Mouse (Mus musculus) thymus, postnatal 36 days (tissue): ENCODE results near the gene Gnptab.
"Not testable (repeated sequence)": the region's sequence is repeated elsewhere in the genome, so short reads cannot be mapped to it uniquely, and the experiment has no call there.

Experiments used
- DNase-seq, 2 experiments: peaks; one replicate each; pipeline ENCODE4 v3.0.0; 2022; ENCODE audit warnings: mixed read lengths in 2 of 2

Gnptab gene

DNA sequence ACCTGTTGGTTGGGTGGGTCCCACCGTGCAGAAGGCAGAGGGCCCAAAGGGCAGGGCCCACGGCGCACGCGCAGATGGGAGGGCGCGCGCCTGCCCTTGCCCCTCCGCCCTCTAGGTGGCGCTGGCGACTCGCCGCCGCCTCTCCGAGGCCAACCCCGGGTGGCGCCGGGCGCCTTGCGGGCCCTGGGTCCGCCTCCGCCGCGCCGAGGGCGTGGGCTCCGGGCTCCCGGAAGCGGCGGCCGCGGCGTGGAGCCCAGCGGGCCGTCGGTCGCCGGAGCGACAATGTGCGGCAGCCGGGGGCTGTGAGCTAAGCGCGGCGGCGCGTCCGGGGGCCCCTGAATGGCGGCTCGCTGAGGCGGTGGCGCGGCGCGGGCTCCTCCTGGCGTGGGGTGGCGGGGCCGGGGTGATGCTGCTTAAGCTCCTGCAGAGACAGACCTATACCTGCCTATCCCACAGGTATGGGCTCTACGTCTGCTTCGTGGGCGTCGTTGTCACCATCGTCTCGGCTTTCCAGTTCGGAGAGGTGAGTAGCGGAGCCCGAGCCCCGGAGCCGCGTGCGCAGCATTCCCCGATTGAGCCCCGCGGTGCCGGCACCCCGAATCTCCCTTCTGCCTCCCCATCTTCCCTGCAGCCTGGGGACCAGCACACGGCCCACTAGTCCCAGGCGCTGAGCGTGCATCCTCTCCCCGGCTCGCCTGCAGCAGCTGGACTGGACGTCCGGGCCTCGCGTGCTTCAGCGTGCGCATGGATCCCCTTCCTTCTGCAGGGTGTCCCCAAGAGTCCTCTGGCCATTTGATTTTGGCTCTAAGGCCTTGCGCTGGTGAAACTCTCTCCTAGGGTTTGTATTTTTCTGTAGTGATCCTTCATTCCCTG is at the start of gene Gnptab, which contains the start of gene Dram1:
Gene Gnptab (plus strand): TSS at position 120 of the 873 bp plus-strand sequence.
Gene Dram1 (minus strand): TSS at position 68 of the 873 bp plus-strand sequence.
- peak; percentile 91 to 92 for DNase-seq

DNA sequence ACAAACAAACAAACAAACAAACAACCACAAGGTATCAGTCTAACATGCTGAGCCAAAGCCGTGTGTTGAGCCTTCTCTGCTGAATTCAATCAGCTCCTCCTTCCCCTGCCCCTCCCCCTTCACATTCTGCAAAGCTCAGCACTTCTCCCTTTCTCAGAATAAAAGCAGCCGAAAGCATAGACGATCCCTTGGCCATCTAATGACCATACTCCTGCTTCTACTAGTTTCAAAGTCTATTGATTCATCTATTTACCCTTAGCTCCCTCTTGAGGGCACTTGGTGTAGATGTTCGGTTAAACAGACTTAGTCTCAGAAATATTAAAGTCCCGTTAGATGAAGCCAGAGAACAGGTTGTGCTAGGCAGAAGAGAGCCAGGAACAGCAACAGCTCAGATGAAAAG is 48.2 kb upstream of the Gnptab start:
- no peak for DNase-seq

DNA sequence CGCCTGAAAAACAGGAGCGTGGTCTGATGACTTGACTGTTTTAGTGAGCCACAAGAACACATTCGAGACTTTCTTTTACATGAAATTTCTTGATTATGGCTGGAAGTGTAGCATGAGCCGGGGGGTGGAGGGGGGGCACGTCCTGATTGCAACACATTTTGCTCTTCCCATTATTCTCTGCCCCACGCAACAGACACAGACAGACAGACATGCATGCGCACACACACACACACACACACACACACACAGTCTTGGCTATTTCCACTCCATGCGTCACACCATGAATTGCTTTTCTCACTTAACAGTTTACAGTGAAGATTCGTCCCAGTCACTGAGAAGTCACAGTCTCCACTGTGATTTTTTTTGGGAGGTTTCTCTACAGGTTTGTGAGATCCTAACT is 38.3 kb upstream of the Gnptab start:
- DNase-seq, result no peak

DNA sequence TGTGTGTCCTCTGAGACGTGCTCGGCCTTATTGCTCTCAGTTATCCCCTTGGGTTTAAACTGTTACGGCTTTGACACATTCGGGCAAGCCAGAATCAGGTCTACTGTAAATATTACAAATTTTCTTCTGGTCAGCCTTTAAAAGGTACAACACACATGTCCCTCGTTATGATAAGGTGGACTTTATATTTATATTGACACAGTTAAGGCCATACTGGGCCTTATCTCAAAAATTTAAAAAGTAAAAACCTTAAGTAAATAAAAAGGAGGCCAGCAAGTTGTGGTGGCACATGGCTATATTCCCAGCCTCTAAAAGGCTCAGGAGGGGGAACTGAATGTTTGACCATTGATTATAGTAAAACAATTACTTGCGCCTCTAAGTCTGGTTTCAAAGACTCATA is 37.6 kb upstream of the Gnptab start:
- no peak for DNase-seq

DNA sequence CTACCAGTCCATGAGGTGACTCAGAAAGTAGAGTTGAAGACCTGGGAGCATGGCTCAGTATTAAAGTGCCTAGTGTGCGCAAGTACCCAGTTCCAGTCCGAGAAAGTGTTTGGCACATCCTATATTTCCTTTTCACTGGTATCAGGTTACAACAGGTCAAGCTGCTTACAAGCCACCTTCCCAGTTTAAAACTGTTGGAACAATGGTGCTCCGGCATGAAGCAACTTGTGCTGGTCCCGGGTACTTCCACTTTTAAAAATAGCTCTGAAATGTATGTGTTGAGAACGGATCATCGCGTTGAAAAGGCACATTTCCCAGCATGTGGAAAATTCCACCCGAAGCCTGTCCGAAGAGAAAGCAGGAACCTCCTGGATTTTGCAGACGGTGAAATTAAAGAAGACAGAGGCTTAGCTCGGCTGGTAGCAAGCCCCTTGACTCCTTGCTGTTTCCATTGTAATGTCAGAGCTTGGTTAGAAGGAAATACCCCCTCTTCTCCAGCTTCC is 33.0 kb upstream of the Gnptab start:
- no peak for DNase-seq

DNA sequence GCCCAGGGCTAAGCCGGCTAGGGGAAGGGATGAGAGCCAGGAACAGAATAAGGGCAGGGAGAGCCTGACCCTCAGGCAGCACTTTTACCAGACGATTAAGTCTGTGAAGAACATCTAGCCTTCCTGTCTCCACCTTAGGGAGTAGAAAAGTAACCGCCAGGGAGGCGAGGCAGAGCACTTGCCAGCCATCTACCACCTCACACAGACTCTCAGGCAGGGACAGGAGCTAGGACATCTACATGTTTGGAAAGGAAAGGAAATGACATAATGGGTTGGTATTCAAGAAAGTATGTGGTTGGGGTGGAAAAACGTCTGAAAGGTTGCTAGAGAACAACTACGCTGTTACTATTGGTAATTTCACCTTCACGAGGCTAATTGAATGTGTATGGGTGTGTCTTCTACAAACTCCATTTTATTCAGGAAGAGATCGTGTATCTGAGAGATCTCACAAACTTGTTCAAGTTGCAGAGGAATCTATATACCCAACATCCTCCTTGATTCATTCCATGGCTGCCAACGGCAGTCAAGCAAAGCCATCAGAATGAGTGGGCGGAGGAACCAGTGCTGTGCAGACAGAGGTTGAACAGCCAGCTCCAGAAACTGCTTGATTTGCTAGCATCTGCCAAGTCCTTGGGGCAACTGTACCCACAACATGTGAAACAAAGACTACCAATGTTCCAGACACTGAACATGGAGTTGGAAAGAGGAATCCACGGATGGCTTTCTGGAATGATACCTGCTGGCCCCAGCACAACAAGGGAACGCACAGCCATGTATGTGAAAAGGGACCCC is 32.3 kb upstream of the Gnptab start:
- no peak for DNase-seq

DNA sequence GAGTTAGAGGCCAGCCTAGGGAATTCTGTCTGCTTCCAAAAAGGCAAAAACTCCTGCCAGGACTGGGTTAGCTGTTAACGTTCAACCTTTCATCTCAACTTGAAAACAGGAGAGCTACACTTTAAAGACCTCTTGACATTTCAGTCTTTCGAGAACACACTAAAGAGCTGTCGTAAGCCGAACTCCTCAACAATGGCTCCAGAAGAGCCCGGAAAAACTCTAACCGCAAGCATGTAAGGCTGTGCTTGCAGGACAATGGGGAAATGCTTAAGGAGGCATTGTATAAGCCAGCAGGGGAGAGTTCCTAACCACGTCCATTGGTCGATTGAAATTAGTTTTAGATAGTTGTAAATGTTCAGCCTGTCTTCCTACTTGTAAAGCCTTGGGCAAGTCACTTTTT is 29.1 kb upstream of the Gnptab start:
- no peak for DNase-seq

DNA sequence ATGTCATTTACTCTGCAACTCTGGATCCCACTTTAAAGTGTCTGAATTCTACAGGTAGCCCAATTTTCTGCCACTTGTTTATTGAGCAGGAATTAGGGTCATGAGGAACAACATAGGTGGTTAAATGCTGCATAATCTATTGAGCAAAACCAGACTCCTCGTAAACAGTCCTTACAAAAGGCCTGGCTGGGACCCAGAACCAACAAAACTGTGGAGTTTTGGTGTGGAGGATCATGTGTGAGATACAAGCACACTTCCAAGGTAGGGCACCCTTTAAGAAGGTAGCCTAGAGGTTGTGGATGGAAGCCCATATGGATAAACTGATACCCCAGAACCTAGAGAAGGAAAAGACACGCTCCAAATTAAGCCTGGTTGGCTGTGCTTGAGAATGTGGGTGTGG is 28.2 kb upstream of the Gnptab start:
- DNase-seq, result no peak

DNA sequence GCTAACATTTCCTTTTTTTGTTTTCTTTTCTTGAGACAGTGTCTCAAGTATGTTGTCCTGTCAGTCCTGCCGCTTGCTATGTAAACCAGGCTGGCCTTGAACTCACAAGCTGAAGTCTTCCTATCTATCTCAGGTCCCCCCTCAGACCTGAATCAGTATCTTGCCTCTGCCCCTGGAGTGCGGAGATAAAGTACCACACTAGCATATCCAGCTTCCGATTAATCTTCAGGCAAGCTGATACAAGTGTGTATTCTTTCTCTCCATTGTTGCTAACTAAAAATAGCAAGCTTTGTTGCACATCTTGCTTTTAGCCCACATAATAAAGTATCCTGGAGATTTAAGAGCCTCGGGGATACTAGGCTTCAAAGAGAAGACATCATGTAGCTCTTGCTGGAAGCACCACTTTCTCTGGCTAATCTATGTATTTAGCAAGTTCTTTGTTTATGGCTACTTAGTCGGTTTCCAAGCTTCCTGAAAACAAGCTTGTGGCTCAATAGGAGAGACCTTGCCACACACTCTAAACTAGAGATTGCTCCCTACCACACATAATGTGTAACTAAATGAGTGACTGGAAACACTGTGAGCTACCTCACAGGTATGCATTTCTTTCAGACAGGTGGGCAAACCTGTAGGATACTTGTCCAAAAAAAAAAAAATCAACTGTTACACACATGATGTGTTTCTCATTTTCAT is 27.4 kb upstream of the Gnptab start:
- no peak for DNase-seq

DNA sequence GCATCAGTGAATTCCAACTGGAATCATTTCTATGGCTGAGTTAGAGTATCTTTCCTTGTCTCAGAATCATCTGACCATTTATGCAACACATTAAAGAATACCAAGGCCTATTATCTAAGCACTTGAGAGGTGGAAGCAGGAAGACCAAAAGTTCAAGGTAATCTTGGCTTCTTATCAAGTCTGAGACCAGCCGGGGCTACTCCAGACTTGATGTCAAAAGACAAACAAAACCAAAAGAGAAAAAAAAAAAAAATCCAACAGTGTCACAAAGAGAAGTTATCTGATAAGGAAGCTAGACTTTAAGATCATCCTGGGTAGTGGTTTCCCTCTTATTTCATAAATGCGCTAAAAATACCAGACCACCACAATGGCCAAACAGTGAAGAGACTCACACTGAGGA is 26.4 kb upstream of the Gnptab start:
- no peak for DNase-seq

DNA sequence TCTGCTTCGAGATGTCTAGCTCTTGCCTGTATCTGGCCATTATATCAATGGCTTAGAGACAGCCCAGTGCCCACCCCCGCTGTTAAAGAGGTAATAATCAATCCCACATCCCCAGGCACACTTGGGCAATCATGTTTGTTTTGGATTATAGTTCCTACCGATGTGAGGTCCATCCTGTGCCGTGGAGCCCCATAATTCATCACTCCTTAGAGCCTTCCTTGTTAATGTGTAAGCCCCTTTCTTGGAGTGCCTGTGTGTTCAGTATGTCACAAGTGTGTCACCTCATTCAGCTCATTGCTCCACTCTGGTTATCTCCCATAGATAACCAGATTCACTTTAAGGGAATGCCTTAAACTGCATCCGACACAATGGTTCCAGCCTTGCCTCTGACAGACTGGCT is 24.3 kb upstream of the Gnptab start:
- no peak for DNase-seq

DNA sequence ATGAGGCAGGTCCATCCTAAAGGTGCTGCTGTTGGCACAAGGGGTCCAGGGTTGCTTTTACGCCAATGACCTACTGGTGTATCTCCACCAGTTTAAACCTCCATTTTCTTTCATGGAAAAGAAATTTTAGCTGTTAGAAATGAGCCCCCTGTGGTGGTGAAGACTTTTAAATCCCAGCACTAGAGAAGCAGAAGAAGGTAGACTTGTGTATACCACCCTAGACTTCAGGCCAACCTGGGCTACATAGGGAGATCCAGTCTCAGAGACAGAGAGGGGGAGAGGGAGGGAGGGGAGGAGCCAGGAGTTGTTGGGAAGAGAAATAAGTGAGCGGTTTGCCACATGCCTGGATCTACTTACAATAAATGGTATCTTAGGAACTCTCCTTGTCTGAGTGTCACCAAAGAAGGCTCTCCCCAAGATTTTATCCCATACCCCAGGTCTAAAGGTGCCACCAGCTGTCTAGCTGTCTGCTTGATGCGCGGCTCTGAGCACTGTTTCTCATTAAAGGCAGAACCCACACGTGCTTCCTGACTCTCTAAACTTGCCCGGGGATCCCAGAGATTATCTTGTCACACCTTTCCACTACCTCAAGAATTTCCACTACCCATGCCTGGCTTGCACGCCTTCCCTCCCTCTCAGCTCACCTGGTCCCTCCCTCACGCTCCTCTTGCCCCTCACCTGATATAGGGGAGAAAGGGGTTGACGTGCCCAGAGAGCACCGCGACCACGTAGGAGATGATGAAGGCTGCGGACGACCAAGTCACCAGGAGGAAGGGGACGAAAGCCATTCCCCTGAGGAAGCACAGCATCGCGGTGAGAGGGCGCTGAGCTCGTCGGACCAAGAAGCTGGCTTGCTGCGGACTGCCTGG is 22.6 kb upstream of the Gnptab start:
- no peak for DNase-seq

DNA sequence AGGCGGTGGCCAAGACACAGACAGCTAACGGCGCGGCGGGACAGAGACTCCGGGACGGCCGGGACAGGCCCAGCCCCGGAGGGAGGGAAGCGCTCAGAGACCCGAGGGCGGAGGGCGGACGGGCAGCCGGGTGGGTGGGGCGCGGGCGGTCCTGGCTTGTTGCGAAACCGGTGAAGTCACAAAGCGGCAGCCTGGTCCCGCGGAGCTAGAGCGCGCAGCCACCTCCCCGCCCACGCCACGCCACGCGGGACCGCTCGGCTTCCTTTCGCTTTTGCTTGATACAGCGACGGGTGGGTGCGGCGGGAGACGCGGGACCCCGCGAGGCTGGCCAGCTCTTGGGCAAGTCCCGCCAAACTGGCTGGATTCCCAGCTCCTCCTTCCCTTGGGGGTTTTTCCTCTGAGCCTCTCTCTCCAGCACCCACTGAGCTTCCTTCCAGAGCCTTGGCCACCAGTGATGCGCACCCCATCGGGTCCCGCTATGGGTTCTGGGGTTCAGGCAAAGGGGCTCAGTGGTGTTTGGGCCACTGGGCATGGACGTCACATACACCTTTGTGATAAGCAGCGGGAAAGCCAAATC is 21.9 kb upstream of the Gnptab start:
- peak; percentile 60 to 63 for DNase-seq

DNA sequence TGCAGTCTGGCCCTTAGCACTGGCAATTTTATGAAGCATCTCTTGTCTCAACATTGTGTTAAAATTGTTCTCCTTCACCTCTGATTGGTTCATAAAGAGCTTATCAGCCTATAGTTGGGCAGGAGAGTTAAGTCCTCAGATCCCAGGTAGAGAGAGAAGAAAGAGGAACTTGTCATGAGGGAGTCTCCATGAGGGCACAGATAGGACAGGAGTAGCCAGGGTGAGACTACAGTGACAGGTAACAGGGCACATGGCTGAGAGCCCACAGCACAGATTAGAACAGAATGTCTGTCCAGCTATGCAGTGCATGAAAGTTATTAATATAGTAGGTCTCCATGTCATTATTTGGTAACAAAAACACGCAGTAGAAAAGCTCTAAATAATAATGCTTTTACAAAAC is 16.7 kb upstream of the Gnptab start:
- no peak for DNase-seq

DNA sequence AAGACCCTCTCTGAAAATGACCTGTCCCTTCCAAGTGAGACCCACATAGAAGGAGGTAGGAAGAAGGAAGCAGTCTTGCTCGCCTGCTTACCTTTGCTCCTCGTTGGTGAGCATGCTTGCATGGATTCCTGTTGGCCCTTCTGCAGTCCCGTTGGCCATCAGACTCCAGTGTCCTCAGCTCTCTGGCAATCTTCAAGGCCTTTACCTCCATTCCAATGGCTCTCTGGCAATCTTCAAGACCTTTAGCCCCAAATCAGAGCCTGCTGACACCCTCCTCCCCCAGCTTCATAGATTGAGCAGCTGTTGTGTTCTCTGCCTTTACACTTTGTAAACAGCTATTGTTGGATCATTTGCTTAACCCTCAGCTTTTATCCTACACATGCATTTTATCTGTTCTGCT is 14.7 kb upstream of the Gnptab start:
- DNase-seq, result no peak

DNA sequence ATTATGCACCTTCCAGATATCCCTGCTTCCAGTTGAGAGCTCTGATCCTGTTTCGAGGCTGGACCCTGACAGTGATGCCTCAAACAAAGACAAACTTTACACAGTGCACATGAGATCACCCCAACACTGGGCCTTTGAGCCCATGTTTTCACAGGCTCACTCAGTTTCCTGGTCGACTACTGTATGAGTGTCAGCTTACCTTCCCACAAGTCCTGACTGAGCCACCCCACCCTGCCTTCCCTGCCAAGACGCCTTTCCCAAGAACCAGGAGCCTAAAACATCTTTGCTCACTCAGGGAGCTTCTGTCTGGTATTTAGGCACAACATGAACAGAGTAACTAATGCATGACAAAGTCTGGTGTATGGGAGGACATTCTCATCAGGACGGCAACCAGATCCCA is 9.7 kb upstream of the Gnptab start:
- DNase-seq, result no peak

DNA sequence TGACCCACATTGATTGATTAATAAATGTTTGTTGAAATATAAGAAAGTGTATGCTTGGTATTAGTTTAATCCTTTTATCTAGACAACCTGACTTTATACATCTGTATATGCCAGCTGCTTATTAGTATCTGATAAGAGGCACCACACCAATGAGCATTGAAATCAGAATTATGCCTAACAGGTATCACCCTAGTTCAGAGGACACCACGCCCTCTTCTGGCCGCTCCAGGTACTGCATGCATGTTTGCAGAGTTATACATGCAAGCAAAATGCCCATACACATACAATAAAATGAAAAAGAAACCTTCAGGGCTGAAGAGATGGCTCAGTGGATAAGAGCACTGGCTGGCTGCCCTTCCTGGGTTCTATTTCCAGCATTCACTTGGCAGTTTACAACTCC is 7.1 kb upstream of the Gnptab start:
- DNase-seq, result peak in 1 of 2 experiments; percentile 39

DNA sequence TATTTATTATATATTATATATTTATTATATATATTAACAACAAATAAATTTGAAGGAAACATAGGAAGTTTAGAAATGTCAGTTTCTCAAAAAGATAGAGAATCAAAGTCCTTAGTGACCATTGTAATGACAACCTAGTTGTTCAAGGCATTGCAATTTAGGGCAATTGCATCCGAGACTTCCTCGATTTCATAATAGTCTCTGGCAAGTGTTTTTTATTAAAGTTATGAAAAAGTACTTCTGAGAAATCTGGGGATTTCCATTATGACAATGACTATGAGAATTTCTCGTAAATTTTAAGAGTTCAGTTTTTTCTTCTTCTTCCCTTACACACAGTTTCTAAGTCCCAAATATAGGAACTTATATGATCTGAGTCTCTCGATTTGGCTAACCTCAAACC is 6.5 kb upstream of the Gnptab start:
- DNase-seq, result no peak

DNA sequence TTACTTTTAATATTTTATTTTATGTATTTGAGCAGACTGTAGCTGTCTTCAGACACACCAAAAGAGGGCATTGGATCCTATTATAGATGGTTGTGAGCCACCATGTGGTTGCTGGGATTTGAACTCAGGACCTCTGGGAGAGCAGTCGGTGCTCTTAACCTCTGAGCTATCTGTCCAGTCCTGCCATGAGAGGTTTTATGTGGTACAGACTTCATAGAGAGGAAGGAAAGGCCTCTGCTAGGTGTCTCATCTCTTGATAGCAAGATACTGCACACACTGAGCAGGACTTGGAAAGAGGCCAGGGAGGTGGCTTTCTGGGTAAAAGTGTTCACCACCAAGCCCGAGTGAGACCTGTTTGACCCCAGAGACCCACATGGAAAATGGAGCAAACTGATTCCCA is 6.0 kb upstream of the Gnptab start:
- DNase-seq, result not testable (repeated sequence)

DNA sequence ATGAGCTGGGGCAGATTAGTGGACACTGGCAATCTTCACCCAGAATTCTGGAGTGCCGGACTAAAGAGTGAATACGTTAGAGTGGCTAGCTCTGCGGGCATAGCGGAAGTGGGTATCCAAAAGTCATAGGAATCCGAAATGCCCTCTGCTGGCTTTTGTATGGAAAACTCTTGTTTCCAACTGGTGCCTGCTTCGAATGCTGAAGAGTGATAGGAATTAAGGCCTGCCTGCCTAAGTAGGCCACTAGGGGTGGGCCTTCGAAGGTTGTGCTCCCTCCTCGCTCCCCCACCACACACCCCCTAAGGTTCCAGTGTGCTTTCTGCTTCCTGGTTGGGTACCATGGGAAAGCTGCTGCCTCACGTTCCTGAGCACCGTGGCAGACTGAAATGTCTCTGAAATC is 3.9 kb upstream of the Gnptab start:
- DNase-seq, result no peak

DNA sequence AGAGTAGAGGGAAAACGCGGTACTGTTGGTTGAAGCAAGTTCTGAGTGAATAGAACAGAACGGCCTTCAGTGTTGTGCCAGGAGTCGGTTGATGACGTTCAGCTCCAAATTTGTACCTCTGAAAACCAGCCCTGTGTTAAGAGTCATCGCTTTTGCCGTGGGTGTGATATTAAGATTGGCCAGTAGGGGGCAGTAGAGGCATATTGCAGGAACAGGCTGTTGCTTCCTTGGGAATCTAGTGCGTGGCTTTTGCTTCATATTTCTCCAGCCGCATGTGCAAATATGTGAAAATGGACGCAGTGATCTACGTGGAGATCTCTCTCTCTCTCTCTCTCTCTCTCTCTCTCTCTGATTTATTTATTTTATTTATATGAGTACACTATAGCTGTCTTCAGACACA is 2.2 kb upstream of the Gnptab start:
- peak; percentile 76 to 84 for DNase-seq

DNA sequence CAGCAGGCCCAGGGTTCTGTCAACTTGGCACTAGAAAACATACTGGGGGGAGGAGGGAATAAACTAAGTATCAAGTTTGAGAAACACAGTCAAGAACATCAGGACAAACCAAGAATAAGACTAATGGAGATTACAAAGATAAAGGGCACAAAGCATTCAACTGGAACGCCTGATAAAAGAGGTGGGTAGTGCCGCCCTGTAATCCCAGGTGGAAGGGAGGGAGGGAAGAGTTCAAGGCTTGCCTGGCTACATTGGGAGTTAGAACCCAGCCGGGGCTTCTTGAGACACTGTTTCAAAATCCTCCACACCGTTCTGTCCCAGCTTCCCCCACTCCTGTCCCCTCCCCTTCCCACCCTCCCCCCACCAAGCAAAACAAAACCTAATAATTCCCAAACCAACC is 1.3 kb upstream of the Gnptab start:
- no peak for DNase-seq
